Comparison of ENCODE assay signal across 8 mouse cellular contexts in genomic region chr9:49975938-49976671, GRCm38 (mm10).
A peak's percentile ranks its signal among the peaks of the same experiment; 100 is the strongest.
DNase-seq lines count a peak whose midpoint lies in the region.

No protein-coding gene starts in this region.

- peak; percentile 7 to 24 for DNase-seq in urinary bladder, adult 18-20 months (ENCODE audit: low spot score in 2 of 2)
- no peak for DNase-seq in urinary bladder, postnatal 10 days (ENCODE audit: low spot score)
- DNase-seq in frontal cortex, postnatal 25 days (ENCODE audit: low spot score in 2 of 2) = peak; percentile 38 to 52
- DNase-seq in heart, postnatal 4 days = peak; percentile 85
- peak; percentile 66 for DNase-seq in layer of hippocampus, adult 9-11 months
- DNase-seq in lung, postnatal 14 days = peak; percentile 57
- peak; percentile 68 for DNase-seq in testis, postnatal 14 days (ENCODE audit: low spot score)
- DNase-seq in embryo, embryonic 10.5 days (ENCODE audit: low spot score) = no peak

Comparison
In these comparisons a context has a peak if more than half of its experiments do, and no peak if none do; other contexts are left out.
1. DNase-seq: peak in urinary bladder, adult 18-20 months (2 of 2), frontal cortex, postnatal 25 days (2 of 2), heart, postnatal 4 days (single experiment), layer of hippocampus, adult 9-11 months (single experiment), lung, postnatal 14 days (single experiment) and testis, postnatal 14 days (single experiment); none in urinary bladder, postnatal 10 days (single experiment) and embryo, embryonic 10.5 days (single experiment).